Mouse (Mus musculus) ES-E14 (cell line): ENCODE measurements around the gene Nav2.

Experiments
- CHD2 ChIP-seq: IDR thresholded peaks from 2 replicates; pipeline ENCODE4 v1.6.1; 2014; ENCODE audit warnings: mild to moderate bottlenecking, low read depth, low read length, inconsistent platforms
- MAFK ChIP-seq: IDR thresholded peaks from 2 replicates; pipeline ENCODE4 v1.6.1; 2014; ENCODE audit warnings: mild to moderate bottlenecking, low read depth, low read length, inconsistent platforms; ENCODE audit not compliant: insufficient read depth

DNA sequence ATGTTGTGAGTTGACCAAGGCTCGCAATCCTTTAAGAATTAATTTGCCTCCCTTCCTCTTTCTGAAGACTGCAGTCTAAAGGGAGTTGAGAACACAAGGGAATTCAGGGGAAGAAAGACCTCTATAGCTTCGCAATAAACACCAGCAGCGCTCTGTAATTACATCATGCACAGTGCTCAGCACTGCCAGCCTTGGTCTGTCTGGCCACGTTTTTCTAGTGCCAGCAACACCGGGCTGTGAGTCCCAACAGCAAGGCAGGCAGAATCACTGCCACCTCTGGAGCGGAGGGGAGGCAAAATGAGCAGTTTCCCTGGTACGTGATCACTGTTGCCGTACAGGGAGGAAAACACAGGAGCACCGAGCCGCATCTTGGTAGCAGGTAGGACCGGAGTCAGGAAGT lies 657.3 kb downstream of the Nav2 start:
- TF ChIP-seq MAFK (no peak), CHD2 (no peak)
